Mouse (Mus musculus) ZHBTc4 (cell line): ENCODE measurements at regions not wholly inside any gene's neighbourhood (a gene's known extent, or its start where the extent isn't known, plus 50 kb on each side); places are given as distances from the start of the nearest gene placed in this dataset.

ENCODE experiments used
- DNase-seq: peaks from one replicate; pipeline ENCODE4 v3.0.0-alpha.2; 2011; ENCODE audit warnings: low read depth, low spot score

DNA sequence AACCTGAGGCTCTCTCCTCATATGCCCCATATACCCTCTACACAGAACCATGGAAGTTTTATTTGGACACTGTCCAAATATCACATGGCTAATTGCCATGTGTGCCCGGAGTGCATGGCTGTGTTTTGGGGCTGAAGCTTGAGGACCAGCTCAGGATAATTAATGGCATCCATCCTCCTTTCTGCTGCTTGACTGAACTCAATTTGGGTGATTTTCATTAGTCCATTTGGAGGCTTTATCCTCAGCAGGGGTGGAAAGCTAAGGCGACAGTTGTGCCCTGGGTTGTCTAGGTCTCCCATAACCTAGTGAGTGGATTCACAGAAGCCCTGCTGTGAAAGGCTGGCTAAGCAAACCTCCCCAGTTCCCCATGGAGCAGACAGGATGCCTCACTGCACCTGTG, 148.5 kb upstream of the 4931429L15Rik start:
- DNase-seq: no peak

DNA sequence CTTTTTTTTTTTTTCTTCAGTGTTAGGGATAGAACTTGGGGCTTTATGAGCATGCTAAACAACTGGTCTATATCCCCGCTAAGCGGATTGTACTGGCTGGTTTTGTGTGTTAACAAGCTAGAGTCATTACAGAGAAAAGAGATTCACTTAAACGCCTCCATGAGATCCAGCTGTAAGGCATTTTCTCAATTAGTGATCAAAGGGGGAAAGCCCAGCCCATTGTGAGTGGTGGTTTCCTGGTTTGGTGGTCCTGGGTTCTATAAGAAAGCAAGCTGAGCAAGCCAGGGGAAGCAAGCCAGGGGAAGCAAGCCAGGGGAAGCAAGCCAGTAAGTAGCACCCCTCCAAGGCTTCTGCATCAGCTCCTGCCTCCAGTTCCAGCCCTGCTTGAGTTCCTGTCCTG, 147.9 kb upstream of the 4931429L15Rik start:
- DNase-seq: no peak

DNA sequence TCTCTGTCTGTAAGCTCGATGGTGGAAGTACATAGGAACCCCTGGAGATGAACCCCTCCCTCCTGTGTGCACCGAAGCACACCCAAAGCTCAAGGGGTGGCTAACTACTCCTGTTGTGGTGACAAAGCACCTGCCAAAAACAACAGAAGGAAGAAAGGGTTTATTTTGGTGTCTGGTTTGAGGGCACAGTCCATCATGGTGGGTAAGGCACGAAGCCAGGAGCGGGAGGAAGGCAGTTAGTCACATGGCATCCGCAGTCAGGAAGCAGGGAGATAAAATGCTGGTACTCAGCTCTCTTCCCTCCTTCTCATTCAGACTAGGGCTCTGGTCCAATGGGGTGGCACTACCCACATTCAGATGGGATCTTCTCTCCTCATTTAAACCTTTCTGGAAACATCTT, 142.9 kb upstream of the 4931429L15Rik start:
- no peak for DNase-seq

DNA sequence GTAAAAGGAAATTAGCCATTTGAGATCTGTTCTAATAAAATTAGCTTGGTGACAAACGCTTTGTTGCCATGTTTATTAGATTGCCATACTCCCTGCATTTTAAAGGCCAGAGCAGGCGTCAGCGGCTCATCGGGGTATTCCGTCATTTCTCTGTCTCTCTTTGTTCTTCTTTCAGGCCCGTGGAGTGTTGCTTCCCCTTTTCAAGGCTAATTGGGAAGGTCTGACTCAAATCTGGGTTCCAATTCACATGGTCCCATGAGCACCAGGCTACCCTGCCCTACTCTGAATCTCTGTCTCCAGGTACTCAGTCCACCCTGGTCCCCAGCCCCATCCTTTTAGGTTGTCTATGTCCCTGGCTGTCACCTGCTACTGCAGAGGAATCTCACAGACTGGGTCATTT, 138.2 kb upstream of the 4931429L15Rik start:
- DNase-seq: no peak

DNA sequence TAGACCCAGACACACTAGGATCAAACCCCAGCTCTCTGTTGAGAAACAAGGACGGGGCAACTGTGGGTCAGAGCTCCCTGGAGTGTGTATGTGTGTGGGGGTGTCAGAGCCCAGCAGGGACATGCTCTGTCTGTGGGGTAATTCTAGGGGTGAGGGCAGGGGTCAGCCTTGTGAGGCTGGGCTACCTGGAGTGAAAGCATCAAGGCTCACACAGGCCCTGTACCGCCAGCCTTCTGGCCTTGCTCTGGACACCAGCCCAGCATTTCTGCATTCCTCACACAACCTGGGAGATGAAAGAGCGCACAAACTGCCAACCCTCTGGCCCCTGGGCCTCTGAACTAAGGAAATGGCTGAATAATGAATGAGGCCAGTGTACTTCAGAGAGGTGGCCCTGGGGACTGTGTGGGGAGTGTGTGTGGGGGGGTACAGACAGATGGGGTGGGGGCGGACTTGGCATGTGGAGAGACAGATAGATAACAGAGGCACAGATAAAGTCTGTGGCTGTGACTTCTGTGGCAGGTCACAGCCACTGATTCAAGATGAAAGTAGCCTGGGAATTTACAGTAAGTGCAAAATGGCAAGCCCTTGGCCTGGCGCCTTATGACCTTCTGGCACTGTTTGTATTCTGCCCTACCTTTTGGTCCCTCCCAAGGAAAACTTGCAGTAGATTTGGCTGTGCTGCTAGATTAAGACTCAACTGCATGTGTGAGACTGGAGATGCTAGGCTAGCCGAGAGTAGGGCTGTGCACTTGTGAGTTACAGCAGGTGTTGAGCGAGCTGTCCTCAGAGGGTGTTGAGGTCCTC, 135.2 kb upstream of the 4931429L15Rik start:
- DNase-seq: no peak

DNA sequence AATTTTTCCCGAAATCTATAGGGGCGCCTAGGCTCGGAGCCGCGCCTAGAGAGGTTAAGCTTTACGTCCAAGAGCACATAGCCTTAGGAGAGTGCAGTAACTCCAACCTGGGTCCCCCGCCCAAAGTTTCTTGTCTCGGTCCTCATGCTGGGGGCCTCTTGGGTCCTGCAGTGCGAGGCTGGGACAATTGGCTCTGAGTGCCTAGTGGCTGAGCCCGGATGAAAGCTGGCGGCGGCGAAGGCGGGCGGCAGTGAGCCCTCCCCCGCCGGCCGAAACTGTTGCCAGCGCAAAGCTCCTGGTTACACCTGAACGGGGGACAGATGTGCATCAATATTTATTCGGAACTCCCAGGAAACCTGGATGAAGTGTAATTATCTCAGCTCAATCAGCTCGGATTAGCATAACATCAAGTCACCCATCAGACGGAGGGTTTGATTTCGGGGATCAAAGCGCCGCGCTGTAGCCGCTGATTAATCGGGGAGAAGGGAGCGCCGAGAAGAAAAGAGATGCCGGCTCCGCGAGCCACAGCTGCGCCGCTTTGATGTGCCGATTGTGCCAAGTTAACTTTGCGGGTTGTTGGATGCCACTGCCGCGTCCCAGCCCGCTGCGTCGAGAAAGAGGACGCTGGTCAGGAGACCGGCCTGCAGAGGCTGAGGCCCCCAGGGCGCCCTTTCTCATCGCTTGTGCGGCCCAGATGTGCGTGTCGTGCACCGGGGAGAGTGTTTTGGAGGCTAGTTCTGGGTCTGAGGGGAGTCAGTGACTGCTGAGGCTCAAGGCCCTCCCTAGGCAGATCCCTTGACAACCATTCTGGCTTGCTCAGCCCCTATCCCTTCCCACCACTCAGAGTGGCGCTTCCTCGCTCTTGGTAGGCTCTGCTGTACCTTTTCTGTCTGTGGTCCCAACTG, 123.7 kb upstream of the 4931429L15Rik start:
- DNase-seq: peak; percentile 49

DNA sequence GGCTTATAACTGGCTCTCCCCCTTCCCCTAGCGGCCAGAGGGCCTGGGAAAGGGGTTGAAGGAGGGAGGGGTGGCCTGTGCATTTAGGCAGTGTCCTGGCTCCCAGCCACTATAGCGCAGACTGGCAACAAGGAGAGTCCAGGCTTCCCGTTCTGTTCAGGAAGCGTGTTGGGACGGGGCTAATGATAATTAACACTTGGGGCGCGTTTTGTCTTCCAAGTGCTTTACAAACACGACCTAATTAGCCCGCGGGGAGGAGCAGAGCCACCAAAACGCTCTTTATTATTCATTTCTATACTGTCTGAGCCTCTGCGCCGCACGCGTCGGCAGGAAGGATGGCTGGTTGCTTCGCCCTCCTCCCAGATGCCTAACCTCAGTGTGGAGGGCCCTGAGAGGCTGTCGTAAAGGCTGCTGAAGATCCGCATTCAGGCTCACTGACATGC, 123.0 kb upstream of the 4931429L15Rik start:
- DNase-seq: peak; percentile 47

DNA sequence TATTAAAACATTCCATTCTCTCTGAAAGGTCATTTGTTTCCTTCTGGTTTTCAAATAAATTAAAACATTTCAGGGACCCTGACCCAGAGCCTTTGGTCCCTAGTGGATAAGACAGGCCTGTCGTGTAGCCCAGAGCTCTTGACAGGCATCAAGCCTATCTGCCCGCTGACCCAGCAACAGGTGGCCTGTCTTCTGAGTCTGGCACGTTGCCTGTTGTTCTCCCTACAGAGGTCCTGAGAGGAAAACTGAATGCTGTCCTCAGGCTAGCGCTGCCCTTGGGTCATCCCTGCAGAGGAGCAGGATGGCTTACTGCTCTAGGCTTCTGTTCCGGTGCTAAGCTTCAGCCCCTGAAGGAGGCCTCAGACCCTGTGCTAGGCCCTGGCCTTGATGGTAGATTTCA, 120.4 kb upstream of the 4931429L15Rik start:
- no peak for DNase-seq

DNA sequence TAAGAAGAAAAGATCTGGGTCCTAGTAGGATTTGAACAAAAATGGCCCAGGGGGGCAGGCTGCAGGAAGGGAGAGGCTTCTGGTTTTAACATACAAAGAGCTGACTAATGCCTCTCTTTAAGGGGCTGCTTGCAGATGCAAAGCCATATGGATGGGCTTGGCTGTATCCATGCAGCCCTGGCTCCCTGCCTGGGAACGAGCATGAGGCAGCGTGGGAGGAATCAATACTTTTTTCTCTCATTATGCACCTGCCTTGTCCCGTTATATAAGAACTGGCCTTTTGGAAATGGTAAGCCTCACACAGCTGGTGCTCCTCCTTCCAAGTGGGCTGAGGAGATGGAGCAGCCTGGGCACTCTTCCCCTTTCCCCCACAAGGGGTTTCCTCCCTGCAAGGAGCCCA, 114.9 kb upstream of the 4931429L15Rik start:
- DNase-seq: peak; percentile 50

DNA sequence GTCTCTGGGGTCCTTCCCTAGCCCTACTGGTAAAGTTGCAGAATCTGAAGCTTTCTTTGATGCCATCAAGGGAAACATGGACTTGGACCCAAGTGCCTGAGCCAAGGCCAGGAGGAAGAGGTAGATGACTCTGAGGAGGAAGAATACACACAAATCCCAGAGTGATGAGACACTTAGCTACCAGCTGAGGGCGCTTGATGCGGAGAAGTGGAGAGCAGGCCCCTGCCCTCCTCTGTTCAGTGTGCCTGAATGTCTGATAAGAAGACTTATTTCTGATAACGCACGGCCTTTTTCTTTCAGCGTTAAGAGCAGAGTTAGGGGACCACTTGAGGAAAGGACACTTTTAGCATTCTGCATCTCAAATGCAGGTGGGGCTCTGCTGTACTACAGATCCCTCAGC, 113.9 kb upstream of the 4931429L15Rik start:
- DNase-seq: peak; percentile 67

DNA sequence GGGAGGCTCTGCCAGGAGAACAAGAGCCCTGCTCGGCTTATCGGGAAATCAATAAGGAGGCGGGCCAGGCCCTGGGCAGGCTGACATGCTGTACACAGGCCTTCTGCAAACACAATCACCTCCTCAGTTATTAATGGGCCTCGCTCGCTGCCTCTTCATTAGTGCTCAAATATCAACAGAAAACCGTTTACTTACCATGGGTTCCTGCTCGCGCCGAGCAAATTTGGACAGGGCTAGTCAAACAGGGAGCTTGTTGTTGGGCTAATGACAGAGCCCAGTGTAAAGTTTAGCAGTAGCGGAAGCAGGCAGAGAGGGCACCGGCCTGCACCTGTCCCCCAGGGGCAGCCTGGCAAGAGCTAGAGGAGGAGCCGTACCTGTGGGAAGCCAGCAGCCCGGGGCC, 111.3 kb upstream of the 4931429L15Rik start:
- DNase-seq: no peak

DNA sequence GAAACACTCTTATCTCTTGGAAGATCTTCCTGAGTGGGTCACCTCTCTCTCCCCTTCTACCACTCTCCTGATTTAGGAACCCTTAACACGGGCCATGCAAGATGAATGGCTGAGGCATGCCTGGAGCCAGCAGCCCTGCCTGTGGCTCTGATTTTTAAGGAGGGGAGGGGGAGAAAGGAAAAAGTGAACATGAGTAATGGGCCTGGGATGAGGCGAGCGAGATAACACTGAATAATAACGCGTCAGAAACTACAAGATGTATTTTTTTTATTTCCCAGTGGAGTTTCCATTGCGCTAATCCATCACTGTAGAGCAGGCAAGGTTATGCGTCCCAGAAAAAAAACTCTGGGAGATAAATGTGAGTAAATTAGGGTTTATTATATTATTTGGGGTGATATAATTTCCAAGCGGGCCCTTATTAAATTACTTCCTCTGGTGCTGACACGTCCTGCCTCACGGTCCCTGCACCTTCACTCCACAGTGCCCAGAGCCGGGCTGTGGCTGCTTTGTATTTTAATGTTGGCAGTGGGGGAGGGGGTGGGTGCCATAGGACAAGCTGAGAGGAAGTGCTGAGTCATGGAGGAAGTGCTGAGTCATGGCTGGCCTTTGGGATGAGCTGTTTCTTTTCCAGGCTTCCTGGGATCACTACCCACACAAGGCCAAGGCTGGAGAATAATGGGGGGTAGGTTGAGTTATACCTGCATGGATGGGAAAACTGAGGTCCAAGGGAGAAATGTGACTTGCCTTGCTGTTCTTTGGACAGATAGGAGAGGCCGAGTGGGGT, 103.6 kb upstream of the 4931429L15Rik start:
- DNase-seq: peak; percentile 76

DNA sequence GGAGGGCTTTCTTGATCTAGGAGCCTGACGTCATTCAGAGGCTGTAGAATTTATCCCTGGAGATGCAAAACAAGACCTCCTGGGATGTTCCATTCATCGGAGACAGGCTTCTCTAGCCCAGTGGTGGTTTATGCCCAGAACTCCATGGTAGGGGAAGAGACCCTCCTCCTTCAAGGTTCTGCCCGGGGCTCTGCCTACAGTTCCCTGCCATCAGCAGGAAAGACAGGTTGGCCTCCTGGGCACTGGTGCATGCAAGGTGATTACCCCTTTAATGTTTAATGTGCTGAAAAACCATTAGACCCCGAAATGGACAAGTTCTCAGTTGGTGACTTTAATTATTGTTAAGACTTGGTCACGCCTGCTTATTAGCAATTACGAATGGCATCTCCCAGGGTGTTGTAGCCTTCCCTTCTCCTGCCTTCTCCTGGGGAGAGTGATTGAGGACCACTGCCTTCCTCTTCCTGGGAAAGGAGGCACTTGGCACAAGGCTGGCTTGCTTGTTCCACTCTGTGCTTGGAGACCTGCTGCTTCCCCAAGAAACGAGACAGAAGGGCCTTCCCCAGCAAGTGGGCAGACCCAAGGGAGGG, 102.0 kb upstream of the 4931429L15Rik start:
- DNase-seq: no peak

DNA sequence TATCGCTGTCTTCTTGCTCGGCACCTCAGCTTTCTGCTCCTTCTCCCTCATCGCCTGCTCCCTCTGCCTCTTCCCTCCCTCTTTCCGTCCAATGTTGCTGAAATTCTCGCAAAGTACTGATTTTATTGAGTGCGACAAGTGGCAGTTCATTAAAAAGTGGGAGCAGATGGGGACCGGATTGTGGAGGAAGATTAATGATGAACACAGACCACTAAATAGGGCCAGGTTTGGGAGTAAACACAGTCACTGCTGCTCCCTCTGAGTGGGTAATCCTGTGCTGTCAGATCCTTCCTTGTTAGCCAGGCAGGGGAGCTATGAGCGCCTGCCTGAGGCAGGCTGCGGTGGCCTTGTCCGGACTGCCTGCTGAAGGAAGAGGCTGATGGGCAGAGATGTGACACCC, 91.9 kb upstream of the 4931429L15Rik start:
- DNase-seq: no peak

DNA sequence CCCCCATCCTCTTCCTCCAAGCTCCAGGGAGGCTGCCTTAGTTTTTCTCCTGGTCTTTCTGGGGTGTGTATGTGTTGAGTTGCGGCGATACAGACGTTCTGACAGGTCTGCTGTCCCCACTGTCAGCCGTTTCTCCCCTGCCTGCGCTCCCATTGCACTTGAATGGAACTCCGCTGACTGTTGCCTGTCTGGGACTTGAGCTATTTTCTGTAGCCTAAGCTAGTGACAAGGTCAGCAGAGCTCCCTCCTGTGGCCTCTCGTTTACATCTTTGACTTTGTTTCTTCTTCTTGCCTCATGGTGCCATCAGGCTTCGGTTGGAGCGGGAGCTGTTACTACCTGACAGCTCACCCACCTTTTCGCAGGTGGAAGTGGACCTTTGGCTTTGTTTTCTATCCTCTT, 89.0 kb upstream of the 4931429L15Rik start:
- DNase-seq: peak; percentile 63

DNA sequence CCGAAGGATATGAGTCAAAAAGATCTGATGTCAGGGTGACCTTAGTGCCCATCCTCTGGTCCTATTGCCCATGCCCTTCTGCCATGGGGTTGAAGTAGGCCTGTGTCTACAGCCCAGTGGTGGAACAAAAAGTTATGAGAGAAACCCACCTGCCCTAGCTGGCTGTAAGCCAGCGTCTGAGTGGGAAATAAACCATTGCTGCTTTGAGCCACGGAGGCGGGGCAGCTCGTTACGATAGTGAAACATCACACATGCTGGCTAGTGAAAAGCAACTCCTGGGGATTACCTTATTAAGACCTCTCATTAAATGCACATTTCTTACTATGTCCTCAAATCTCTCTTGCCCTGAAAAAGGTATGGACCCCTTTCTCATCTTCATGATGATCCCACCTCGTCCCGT, 86.8 kb upstream of the 4931429L15Rik start:
- no peak for DNase-seq

DNA sequence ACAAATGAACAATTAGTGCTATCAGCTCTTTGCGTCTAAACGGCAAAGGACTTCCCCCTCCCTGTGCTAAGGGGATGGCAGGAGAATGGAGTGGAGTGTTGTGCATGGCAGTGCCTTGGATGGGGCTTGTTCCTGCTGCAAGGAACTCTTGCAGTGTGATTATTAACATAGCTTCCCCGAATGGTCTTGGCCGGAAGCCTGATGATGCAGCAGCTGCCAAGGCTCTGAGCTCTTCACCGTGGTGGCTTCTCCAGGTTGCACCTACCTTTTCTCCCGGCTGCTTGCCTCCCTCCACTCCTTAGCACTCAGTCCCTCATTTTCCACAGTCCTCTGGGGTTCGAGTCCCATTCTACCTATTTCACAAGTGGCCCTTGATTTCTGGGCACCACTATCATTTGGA, 76.8 kb upstream of the 4931429L15Rik start:
- DNase-seq: no peak

DNA sequence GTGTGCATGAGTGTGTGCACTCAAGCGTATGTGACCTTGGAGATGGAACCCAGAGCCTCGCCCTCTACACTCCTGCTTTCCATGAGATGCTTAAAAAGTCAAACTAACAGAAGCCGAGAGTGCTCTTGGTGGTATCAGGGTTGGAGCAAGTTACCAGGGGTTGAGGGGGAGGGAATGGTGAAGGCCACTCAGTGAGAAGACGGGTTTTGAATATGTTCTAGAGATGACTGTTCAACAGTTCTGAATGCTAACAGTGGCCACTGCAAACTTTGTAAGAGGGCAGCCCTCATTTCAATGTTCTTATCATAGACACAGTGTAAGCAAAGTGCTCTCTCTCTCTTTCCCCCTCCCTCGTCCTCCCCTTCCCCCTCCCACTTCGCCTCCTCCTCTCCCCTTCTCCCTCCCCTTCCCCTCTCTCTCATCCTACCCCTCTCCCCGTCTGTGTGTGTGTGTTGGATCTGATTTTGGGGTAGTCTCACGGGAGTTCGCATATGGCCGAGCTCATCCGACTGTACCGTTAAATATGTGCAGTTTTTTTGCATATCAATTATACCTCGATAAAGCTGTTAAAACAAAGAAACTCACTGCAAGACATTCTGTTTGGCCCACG, 75.5 kb upstream of the 4931429L15Rik start:
- no peak for DNase-seq

DNA sequence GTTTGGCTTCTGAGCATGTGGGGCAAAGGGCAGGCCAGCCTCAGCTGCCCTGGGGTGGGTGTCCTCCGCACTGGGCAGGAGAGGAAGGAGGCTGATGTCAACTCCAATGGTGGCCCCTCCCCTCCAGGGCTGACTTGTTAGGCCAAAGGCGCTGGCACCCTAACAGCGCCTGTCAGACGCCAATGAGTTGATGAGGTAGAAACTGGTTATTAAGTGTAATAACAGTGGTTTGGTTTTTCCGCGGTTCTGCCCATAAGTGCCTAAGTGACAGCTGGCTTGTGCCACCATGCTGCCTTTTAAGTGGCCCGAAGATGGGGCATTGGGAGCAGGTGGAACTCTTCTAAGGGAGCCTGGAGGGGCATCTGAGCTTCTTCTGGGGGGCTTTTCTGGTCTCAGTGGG, 74.5 kb upstream of the 4931429L15Rik start:
- no peak for DNase-seq

DNA sequence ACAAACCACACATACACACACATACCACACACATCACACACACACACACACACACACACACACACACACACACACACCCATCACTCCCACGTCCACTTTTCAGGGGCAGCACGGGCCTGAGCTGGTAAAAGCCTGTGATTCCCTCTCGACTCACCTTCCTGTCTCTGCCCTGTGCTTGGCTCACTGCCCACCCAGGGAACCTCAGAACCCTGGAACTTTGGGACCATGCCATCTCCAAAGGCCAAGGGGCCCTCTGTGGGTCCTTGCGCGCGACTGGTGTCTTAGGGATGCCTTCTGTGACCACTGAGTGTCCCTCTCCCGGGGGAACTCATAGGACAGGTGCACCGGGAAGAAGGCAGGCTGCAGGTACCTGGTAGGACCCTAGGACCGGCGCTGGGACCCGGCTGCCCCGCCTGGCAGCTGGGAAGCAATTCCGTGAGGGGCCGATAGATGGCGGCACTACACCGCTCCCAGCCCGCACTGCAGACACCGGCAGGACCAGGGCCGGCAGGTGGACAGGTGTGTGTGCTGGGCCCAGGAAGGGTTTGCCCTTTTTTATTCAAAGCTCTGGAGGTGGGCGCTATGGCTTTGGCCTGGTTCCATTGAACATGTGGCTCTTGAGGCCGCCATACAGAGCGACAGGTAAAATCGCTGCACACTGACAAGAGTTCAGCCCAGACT, 73.0 kb upstream of the 4931429L15Rik start:
- DNase-seq: peak; percentile 69

DNA sequence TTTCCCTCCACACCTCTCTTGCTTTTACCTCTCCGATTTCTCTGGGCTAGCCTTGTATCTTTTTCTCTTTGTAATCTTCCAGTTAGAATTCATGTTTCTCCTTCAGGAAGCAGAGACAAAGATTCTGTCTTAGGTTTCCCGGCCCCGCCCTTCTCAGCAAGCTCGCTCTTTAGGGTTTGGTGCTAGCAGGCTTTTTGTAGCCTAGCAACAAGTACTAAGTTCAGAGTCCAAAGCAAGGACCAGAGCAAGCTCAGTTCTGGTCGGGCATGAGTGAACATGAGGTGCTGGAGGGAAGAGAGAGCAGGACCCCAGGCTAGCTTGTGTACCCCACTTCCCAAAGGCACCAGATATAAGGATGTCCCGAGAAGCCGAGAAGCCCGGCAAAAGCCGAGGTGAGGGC, 70.0 kb upstream of the 4931429L15Rik start:
- peak; percentile 55 for DNase-seq
